Mouse (Mus musculus): ENCODE results near the gene Apoc1. TPM values are rescaled to one million over a fixed set of nuclear protein-coding genes. Genes with fewer than 3 reads are reported as not detected.
A peak's percentile ranks its signal among the peaks of the same experiment; 100 is the strongest.

Apoc1 gene
- total and polyA plus RNA-seq, 2 experiments, result 5,801 to 7,765 TPM

GRCm38 (mm10) chr7:19713598-19713997, 21.1 kb upstream of the Apoc1 start:
- Histone ChIP-seq H3K27ac (replicated peaks; ENCODE audit: insufficient read depth, low read depth, low read length) (no peak overlapping the region), H3K36me3 (ENCODE audit: control insufficient read depth, insufficient read depth, low read length) (peaks cover 10% of the 10 kb centered on the region; the same call in 1 of the 2 replicates), H3K27me3 (ENCODE audit: control insufficient read depth, insufficient read depth, low read length) (no peaks in the 10 kb centered on the region), H3K9ac (ENCODE audit: low read depth, low read length) (no peak overlapping the region), H3K4me1 (ENCODE audit: control insufficient read depth, insufficient read depth, low read length) (peaks cover 6% of the 10 kb centered on the region), H3K79me2 (ENCODE audit: control insufficient read depth, insufficient read depth, low read length) (0 out of 2 replicates have a peak, but pooled peaks cover 6% of the 10 kb centered on the region), H3K4me3 (ENCODE audit: insufficient read depth, low read depth, low read length) (no peak overlapping the region)
- no peak for DNase-seq (ENCODE audit: extremely low read depth, low read depth, low spot score)
- 81% methylated on average over 9 of the region's 9 CpGs for WGBS
- TF ChIP-seq CTCF (IDR thresholded peaks at IDR 0.05; ENCODE audit: low read depth, low read length) (no peak), POLR2A (IDR thresholded peaks at IDR 0.05; ENCODE audit: extremely low read depth, insufficient read depth, low read length) (no peak)

DNA sequence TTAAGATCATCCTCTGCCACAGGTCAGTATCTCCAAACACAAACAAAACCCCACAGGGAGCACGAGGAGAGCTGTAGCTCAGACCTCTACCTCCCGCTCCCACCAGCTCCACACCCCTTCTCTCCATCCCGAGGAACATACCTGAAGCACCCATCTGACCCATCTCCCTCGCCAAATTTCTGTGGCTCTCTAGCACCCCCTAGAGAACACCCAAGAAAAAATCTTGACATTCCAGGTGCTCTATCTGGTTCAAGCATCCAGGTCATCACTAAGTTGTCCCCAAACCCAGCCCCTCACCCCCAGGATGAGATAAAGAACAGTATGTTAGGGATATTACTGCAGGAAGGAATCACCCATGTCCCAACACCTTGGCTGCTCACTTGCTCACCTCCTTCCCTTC, 20.7 kb upstream of the Apoc1 start:
- Histone ChIP-seq H3K4me3 (ENCODE audit: insufficient read depth, low read depth, low read length) (no peak overlapping the region), H3K4me1 (ENCODE audit: control insufficient read depth, insufficient read depth, low read length) (peaks cover 6% of the 10 kb centered on the region), H3K36me3 (ENCODE audit: control insufficient read depth, insufficient read depth, low read length) (peaks cover 12% of the 10 kb centered on the region; the same call in 1 of the 2 replicates), H3K9ac (ENCODE audit: low read depth, low read length) (no peak overlapping the region), H3K79me2 (ENCODE audit: control insufficient read depth, insufficient read depth, low read length) (0 out of 2 replicates have a peak, but pooled peaks cover 6% of the 10 kb centered on the region), H3K27ac (replicated peaks; ENCODE audit: insufficient read depth, low read depth, low read length) (no peak overlapping the region), H3K27me3 (ENCODE audit: control insufficient read depth, insufficient read depth, low read length) (no peaks in the 10 kb centered on the region)
- WGBS, result 27% methylated on average over 4 of the region's 4 CpGs
- DNase-seq (ENCODE audit: extremely low read depth, low read depth, low spot score), result peak; percentile 45
- TF ChIP-seq POLR2A (IDR thresholded peaks at IDR 0.05; ENCODE audit: extremely low read depth, insufficient read depth, low read length) (no peak), CTCF (IDR thresholded peaks at IDR 0.05; ENCODE audit: low read depth, low read length) (peak; percentile 50)

- no peak overlapping the region for H3K4me3 ChIP-seq (ENCODE audit: insufficient read depth, low read depth, low read length)
- H3K36me3 ChIP-seq (ENCODE audit: control insufficient read depth, insufficient read depth, low read length), result peaks cover 15% of the 10 kb centered on the region; the same call in 1 of the 2 replicates
- no peak overlapping the region for H3K9ac ChIP-seq (ENCODE audit: low read depth, low read length)
- H3K4me1 ChIP-seq (ENCODE audit: control insufficient read depth, insufficient read depth, low read length), result peaks cover 6% of the 10 kb centered on the region
- H3K27me3 ChIP-seq (ENCODE audit: control insufficient read depth, insufficient read depth, low read length), result no peaks in the 10 kb centered on the region
- no peak overlapping the region for H3K27ac ChIP-seq (replicated peaks; ENCODE audit: insufficient read depth, low read depth, low read length)
- 0 out of 2 replicates have a peak, but pooled peaks cover 6% of the 10 kb centered on the region for H3K79me2 ChIP-seq (ENCODE audit: control insufficient read depth, insufficient read depth, low read length)
- DNase-seq (ENCODE audit: extremely low read depth, low read depth, low spot score), result peak; percentile 39
- WGBS, result 71% methylated on average over 4 of the region's 4 CpGs
- TF ChIP-seq POLR2A (IDR thresholded peaks at IDR 0.05; ENCODE audit: extremely low read depth, insufficient read depth, low read length) (no peak), CTCF (IDR thresholded peaks at IDR 0.05; ENCODE audit: low read depth, low read length) (no peak)
These were observed 20.0 kb upstream of the Apoc1 start for GRCm38 (mm10) chr7:19712414-19712813.

GRCm38 (mm10) chr7:19710650-19711049, 18.2 kb upstream of the Apoc1 start:
- no peak overlapping the region for H3K27ac ChIP-seq (replicated peaks; ENCODE audit: insufficient read depth, low read depth, low read length)
- H3K9ac ChIP-seq (ENCODE audit: low read depth, low read length), result no peak overlapping the region
- 0 out of 2 replicates have a peak, but pooled peaks cover 6% of the 10 kb centered on the region for H3K79me2 ChIP-seq (ENCODE audit: control insufficient read depth, insufficient read depth, low read length)
- no peaks in the 10 kb centered on the region for H3K27me3 ChIP-seq (ENCODE audit: control insufficient read depth, insufficient read depth, low read length)
- H3K36me3 ChIP-seq (ENCODE audit: control insufficient read depth, insufficient read depth, low read length), result peaks cover 15% of the 10 kb centered on the region; the same call in 1 of the 2 replicates
- TF ChIP-seq POLR2A (IDR thresholded peaks at IDR 0.05; ENCODE audit: extremely low read depth, insufficient read depth, low read length) (no peak), CTCF (IDR thresholded peaks at IDR 0.05; ENCODE audit: low read depth, low read length) (no peak)
- DNase-seq (ENCODE audit: extremely low read depth, low read depth, low spot score), result no peak
- H3K4me1 ChIP-seq (ENCODE audit: control insufficient read depth, insufficient read depth, low read length), result peaks cover 6% of the 10 kb centered on the region
- WGBS, result 92% methylated on average over 10 of the region's 10 CpGs
- no peak overlapping the region for H3K4me3 ChIP-seq (ENCODE audit: insufficient read depth, low read depth, low read length)

GRCm38 (mm10) chr7:19705271-19705670, 12.8 kb upstream of the Apoc1 start:
- Histone ChIP-seq H3K4me3 (ENCODE audit: insufficient read depth, low read depth, low read length) (no peak overlapping the region), H3K79me2 (ENCODE audit: control insufficient read depth, insufficient read depth, low read length) (0 out of 2 replicates have a peak, but pooled peaks cover 3% of the 10 kb centered on the region), H3K9ac (ENCODE audit: low read depth, low read length) (no peak overlapping the region), H3K36me3 (ENCODE audit: control insufficient read depth, insufficient read depth, low read length) (peaks cover 8% of the 10 kb centered on the region; the same call in 1 of the 2 replicates), H3K27me3 (ENCODE audit: control insufficient read depth, insufficient read depth, low read length) (no peaks in the 10 kb centered on the region), H3K27ac (replicated peaks; ENCODE audit: insufficient read depth, low read depth, low read length) (no peak overlapping the region), H3K4me1 (ENCODE audit: control insufficient read depth, insufficient read depth, low read length) (peaks cover 24% of the 10 kb centered on the region)
- DNase-seq (ENCODE audit: extremely low read depth, low read depth, low spot score), result no peak
- TF ChIP-seq POLR2A (IDR thresholded peaks at IDR 0.05; ENCODE audit: extremely low read depth, insufficient read depth, low read length), result no peak
- no peak for TF ChIP-seq CTCF (IDR thresholded peaks at IDR 0.05; ENCODE audit: low read depth, low read length)
- WGBS, result 89% methylated on average over 7 of the region's 7 CpGs

- peaks cover 8% of the 10 kb centered on the region; the same call in 1 of the 2 replicates for H3K36me3 ChIP-seq (ENCODE audit: control insufficient read depth, insufficient read depth, low read length)
- DNase-seq (ENCODE audit: extremely low read depth, low read depth, low spot score), result no peak
- 95% methylated on average over 4 of the region's 4 CpGs for WGBS
These were observed 12.0 kb upstream of the Apoc1 start for GRCm38 (mm10) chr7:19704475-19704874.

More at GRCm38 (mm10) chr7:19704475-19704874, 12.0 kb upstream of the Apoc1 start:
- no peaks in the 10 kb centered on the region for H3K27me3 ChIP-seq (ENCODE audit: control insufficient read depth, insufficient read depth, low read length)
- peaks cover 28% of the 10 kb centered on the region for H3K4me1 ChIP-seq (ENCODE audit: control insufficient read depth, insufficient read depth, low read length)
- no peak overlapping the region for H3K27ac ChIP-seq (replicated peaks; ENCODE audit: insufficient read depth, low read depth, low read length)
- 0 out of 2 replicates have a peak, but pooled peaks cover 3% of the 10 kb centered on the region for H3K79me2 ChIP-seq (ENCODE audit: control insufficient read depth, insufficient read depth, low read length)
- no peak for TF ChIP-seq POLR2A (IDR thresholded peaks at IDR 0.05; ENCODE audit: extremely low read depth, insufficient read depth, low read length)
- no peak for TF ChIP-seq CTCF (IDR thresholded peaks at IDR 0.05; ENCODE audit: low read depth, low read length)
- no peak overlapping the region for H3K4me3 ChIP-seq (ENCODE audit: insufficient read depth, low read depth, low read length)
- H3K9ac ChIP-seq (ENCODE audit: low read depth, low read length), result no peak overlapping the region
